Mouse (Mus musculus) mesoderm, embryonic 11.5 days (tissue): ENCODE data around the gene Mrc2.

Experiments used
- DNase-seq: peaks from one replicate; pipeline ENCODE4 v3.0.0-alpha.2; 2012; ENCODE audit warnings: low read depth, low spot score

Mrc2 gene

DNA sequence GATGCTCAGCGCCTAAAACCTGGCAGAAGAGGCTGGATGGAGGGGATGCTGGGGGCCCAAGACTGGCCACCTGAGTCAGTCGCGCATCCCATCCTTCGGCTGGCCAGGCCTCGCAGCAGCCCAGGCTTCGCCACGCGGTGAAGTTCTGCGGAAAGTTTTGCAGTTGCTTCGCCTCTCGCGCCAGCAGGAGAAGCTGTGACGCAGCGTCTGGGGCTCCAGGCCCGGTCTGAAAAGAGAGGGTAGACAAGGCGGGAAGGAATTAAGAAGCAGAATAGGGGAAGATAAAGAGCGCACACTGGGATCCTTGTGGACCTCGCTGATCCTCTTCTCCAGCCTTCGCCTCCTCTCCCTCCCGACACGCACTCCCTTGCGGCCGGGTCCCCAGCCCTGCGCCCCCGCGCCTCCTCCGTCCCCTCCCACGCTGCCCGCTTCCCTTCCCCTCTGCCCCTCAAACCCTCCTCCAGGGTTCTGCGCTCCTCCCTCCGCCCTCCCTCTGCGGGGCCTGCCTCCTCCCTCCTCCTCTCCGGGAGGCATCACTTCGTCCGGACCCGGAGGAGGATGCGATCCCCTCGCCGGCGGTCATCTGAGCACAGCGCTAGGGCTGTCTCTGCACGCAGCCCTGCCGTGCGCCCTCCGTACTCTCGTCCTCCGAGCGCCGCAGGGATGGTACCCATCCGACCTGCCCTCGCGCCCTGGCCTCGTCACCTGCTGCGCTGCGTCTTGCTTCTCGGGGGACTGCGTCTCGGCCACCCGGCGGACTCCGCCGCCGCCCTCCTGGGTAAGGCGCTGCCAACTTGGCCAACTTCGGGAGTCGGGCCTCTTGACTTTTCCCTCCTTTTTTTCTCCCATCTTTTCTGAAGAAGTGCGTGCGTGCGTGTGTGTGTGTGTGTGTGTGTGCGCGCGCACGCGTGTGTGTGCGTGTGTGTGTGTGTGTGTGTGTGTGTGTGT lies at the start of gene Mrc2:
Mrc2 (plus strand) TSS at position 520 of the 948 bp plus-strand sequence.
- peak; percentile 82 for DNase-seq

DNA sequence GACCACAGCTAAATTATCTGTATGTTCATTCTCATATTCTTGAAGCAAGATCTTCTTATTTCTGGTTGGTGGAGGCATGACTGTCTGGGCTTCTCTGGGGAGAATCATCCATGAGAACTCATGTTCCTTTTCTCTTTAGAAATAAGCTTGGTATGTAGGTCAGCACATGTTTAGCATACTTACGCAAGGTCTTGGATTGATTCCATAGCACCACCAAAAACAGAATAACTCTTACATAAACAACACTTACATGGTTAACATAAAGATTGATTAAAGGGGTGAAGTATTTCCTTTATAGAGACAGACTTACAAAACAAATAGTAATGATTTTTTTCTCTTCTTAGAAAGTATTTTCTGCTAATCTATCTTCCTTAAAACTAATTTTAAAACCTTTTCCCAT lies 46.1 kb upstream of the Mrc2 start:
- DNase-seq: no peak

DNA sequence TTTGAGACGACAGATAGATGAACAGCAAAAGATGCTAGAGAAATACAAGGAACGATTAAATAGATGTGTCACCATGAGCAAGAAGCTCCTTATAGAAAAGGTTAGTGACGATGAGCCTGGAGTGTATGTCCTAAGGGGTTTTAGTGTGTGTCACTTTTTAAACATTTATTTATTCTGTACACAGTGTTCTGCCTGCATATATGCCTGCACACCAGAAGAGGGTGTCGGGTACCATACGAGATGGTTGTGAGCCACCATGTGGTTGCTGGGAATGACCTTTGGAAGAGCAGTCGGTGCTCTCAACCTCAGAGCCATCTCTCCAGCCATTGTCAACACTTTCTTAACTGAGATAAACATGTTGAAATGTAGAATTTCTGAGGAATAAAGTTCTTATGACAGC lies 45.7 kb upstream of the Mrc2 start:
- no peak for DNase-seq

DNA sequence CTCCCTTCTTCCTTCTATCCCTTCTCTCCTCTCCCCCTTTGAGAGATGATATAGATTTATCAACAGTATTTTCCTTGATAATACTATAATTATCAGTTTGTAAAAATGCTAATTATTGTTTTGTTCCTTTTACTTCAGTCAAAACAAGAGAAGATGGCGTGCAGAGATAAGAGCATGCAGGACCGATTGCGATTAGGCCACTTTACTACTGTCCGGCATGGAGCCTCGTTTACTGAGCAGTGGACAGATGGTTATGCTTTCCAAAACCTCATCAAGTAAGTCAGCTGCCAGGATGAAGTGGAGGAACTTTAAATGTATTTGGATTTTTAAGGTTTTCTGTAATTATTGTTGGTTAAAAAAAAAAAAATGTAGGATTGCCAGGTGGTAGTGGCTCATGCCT lies 45.1 kb upstream of the Mrc2 start:
- no peak for DNase-seq

DNA sequence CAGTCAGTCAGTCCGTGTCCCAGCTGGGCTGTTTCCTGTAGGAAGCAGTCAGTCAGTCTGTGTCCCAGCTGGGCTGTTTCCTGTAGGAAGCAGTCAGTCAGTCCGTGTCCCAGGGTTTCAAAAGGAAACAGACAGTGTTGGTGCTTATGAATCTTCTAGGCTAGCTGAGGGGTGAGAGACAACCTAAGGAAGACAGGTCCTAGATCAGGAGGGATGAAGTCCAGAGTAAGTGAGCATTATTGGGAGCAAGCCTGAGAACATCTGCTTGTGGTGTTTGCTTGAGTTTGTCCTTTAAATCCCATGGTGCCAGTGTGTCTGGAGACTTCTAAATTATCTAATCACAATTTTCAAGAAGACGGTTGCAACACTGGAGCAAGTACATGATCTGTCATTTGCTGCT lies 32.7 kb upstream of the Mrc2 start:
- DNase-seq: no peak

DNA sequence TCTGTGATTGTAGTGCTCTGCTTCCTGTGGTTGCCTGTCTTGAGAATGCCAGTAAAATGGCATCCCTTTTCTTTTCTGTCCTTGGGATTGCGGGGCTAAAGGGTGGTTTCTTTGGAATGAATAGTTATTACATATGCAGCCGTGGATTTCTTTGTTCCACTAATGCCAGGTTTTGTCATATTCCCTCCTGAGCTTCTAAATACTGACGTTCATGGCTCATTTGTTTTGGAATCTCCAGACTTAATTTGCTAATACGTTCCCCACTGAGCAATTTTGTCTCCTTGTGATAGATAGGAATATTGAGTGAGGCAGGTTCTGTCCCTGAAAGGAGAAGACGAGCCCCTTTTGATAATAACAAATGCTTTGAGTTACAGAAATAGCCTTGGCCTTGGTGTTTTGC lies 31.3 kb upstream of the Mrc2 start:
- DNase-seq: no peak

GRCm38 (mm10) chr11:105261601-105262351 lies 30.7 kb upstream of the Mrc2 start:
- DNase-seq: peak; percentile 76

DNA sequence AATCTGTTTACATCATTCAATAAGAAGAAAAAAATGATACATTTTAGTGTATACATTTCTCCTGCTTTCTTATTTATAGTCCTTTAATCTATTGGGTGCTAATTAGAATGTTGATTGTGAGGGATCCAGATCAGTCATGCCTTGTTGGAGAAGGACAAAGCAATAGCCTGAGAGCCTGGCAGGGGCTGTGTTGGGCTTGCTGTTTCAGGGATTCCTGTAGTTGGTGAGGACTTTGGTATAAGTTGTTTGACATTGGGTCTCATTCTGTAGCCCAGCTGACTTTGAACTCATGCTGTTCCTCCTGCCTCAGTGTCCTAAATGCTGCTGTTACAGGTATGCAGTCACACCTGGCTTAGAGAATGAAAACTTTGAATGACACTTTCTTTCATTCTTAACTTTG lies 27.9 kb upstream of the Mrc2 start:
- DNase-seq: no peak

DNA sequence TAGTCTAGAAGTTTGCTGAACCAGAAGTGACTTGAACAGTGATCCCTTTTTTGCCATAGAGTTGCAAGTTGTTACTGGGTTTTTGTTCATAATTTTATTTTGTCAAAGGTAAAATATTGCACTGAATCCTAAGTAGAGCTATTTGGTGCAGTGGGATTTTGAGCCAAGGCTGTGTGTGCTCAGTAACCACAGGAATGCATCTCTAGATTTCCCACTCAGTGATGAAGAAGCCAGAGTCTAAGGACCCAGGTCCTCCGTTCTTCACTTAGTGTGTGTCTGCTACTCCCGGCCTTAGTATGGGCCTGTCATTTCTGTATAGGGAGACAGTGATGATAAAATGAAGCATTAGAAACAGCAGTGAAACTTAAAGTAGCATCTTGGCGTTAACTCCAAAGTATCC lies 27.5 kb upstream of the Mrc2 start:
- no peak for DNase-seq

DNA sequence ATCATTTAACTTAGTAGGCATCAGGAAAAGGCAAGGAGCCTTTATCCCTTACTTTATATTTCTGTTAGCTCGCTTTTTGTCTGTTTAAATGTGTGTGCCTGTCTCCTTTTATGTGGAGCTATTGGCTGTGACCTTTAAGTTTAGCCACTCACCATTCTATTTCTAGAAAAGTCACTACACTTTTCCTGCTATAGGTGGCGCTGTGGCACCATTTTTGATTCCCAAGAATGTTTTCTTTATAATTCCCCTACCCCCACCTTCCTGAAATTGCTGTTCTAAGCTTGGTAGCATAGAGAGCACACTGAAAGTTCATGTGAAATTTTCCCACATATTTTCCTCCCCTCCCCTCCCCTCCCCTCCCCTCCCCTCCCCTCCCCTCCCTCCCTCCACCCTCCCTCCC lies 22.3 kb upstream of the Mrc2 start:
- DNase-seq: peak; percentile 74

- no peak for DNase-seq
Observed at GRCm38 (mm10) chr11:105280456-105280855, 12.0 kb upstream of the Mrc2 start.

GRCm38 (mm10) chr11:105281291-105281690 lies 11.2 kb upstream of the Mrc2 start:
- no peak for DNase-seq

- DNase-seq: no peak
Observed at GRCm38 (mm10) chr11:105281763-105282459, 10.5 kb upstream of the Mrc2 start.

DNA sequence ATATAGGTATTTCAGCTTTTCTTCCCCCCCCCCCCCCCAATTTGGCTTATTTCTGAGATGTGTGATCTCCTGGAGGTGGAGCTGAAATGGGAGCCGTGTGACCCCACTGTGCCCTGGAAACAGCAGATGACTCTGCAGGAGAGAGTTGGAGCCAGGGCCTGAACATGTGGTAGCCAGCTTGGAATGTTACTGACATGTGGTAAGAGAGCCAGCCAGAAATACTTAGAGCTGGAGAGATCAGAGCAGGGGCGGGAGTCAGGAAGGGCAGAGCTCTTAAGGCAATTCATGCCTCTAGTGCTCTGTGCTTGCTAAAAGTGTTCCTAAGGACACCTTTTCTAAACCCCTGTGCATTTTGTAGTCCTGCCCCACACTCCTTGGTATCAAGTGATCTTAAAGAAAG lies 10.0 kb upstream of the Mrc2 start:
- peak; percentile 77 for DNase-seq

DNA sequence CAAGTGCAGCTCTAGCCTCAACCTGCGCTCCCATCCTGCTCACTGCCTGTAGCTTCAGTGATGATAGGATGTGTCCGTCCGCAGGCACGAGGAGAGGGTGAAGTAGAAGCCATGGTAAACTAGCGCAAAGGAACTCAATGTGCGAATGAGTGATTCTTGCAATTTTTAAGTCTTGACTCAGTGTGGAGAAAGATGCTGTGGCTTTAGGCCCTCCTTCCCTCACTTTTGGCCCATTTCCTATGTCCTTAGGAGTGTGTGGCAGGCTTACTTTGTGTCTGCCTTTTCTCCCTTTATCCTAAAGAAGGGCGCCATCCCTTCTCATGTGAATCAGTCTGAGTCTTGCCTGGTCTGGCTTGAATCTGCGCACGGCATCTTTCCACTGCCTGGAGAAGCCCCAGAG lies 9.4 kb upstream of the Mrc2 start:
- DNase-seq: no peak

GRCm38 (mm10) chr11:105285720-105286119 lies 6.7 kb upstream of the Mrc2 start:
- DNase-seq: peak; percentile 49

DNA sequence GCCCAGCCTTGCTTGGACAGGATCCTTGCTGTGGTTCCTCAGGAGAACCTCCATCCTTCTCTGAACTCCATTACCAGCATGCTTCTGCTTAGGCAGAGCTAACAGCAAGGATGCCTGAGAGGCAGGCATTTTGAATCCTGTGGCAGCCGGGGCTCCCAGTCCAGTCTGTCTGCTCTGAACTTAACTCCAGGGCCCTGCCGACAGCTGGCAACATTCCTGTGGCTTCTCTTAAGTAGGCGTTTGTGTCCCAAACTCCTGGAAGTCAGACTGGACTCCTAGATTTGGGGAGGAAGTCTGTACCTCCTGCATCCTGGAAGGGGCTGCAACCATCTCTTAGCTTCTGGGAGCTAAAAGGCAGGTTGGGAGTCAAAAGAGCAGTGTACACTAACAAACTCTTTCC lies 3.0 kb upstream of the Mrc2 start:
- DNase-seq: no peak

DNA sequence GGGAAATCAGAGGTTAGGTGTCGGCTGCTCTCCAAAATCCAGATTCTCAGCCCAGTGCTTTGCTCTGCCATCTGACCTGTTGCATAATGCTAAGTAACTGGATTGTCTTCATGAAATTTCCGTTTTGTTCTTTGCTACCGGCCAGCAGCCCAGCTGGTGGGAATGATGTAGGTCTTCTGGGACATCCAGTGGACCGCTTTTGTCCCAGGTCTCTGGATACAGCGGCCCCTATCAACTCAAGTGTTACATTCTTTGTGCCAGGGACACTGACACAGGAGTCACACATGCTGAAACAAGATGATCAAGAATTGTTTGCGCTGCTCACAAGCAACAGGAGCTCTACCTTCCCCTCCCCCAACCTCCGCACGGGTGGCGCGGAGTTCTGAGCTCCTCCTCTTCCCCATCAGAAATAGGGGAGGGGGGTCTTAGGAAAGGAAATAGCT lies 741 bp upstream of the Mrc2 start:
- DNase-seq: peak; percentile 75

GRCm38 (mm10) chr11:105293101-105293581 lies 698 bp downstream of the Mrc2 start:
- DNase-seq: peak; percentile 88

- peak; percentile 30 for DNase-seq
Observed at GRCm38 (mm10) chr11:105293901-105294494, 1.6 kb downstream of the Mrc2 start.

- no peak for DNase-seq
Observed at GRCm38 (mm10) chr11:105296084-105296483, 3.6 kb downstream of the Mrc2 start.

DNA sequence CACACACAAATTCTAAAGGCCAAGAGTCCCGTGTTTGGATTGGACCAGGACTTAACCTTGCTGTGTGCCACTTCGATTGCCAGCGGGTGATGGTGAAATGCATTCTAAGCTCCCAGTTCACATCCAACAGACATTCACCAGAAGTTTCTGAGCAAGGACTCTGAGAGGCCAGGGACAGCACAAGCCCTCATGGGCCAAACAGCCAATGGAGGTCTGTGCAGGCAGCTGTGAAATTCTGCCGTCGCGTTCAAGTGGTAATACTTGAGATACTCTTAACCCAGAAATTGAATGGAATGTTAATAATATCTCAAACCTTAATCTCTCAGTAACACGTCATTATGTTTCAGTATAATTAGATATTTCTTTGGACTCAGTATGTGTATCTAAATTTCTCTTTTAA lies 17.8 kb downstream of the Mrc2 start:
- DNase-seq: no peak
